Mouse (Mus musculus) stomach, adult 2 months (tissue): ENCODE measurements around the gene Cpne5. TPM values are rescaled to one million over a fixed set of nuclear protein-coding genes. Genes with fewer than 3 reads are reported as not detected.

Experiments used
- polyA plus RNA-seq: library from polyadenylated mRNA; depleted of rRNA; stranded (reverse); fragments of >200 nt; gene quantifications from 2 replicates; pipeline ENCODE4 v1.2.3, GENCODE M21; 2012; rRNA removed

Gene Cpne5
- 4.4 and 5.1 TPM in 2 replicates for polyA plus RNA-seq

GRCm38 (mm10) chr17:29237772-29238420, at the start of gene Cpne5:
Gene Cpne5 (minus strand): TSS chr17:29238167.

GRCm38 (mm10) chr17:29268682-29269348, 30.8 kb upstream of the Cpne5 start, which contains the start of gene BC004004:
Gene BC004004 (plus strand): TSS chr17:29268788.

GRCm38 (mm10) chr17:29263840-29264633, 26.1 kb upstream of the Cpne5 start, which contains the start of gene Ppil1:
Gene Ppil1 (minus strand): TSS chr17:29264186.

GRCm38 (mm10) chr17:29113591-29114352, 124.2 kb downstream of the Cpne5 start, which contains the start of gene Rab44:
Gene Rab44 (plus strand): TSS chr17:29114145.

Other genes starting within 250 kb of the Cpne5 start
- gene Stk38, start 230.2 kb downstream of the Cpne5 start, polyA plus RNA-seq, result 73.8 and 139 TPM in 2 replicates
- gene Srsf3, start 205.5 kb downstream of the Cpne5 start, polyA plus RNA-seq, result 78.9 and 83.4 TPM in 2 replicates
- 137 and 142 TPM in 2 replicates for gene Cdkn1a, start 147.2 kb downstream of the Cpne5 start, polyA plus RNA-seq
- 1.7 and 2.5 TPM in 2 replicates for gene Rab44, start 124.0 kb downstream of the Cpne5 start, polyA plus RNA-seq
- 14.7 and 16.0 TPM in 2 replicates for gene Ppil1, start 26.0 kb upstream of the Cpne5 start, polyA plus RNA-seq
- 33.4 and 35.0 TPM in 2 replicates for gene BC004004, start 30.6 kb upstream of the Cpne5 start, polyA plus RNA-seq
- gene Pi16, start 79.5 kb upstream of the Cpne5 start, polyA plus RNA-seq, result 20.8 and 25.7 TPM in 2 replicates
- gene Mtch1, start 109.8 kb upstream of the Cpne5 start, polyA plus RNA-seq, result 203 and 285 TPM in 2 replicates
- 5.7 and 8.9 TPM in 2 replicates for gene Fgd2, start 122.7 kb upstream of the Cpne5 start, polyA plus RNA-seq